Mouse (Mus musculus) Patski (cell line): ENCODE measurements around the gene Naxe. TPM values are rescaled to one million over a fixed set of nuclear protein-coding genes. Genes with fewer than 3 reads are reported as not detected.

ENCODE experiments used
- ATAC-seq: fragments of 100-300 bp; one replicate; pipeline ENCODE4 v1.8.0; 2021
- CTCF ChIA-PET: fragments of 350-600 bp; sonication (Branson Sonifier 250); formaldehyde crosslinking; loops from one replicate; lab custom pipeline; 2022; ENCODE audit warnings: inconsistent platforms; lab: Charles Lee
- POLR2A ChIA-PET: fragments of 350-600 bp; sonication (Branson Sonifier 250); formaldehyde crosslinking; loops from one replicate; lab custom pipeline; 2022; ENCODE audit warnings: antibody characterized with exemption, inconsistent platforms; lab: Charles Lee
- DNase-seq: peaks from one replicate; pipeline ENCODE4 v3.0.0-alpha.2; 2011; ENCODE audit warnings: low read depth, low spot score
- H3K27me3 ChIP-seq: fragments of 371-371 bp; one replicate; pipeline ENCODE4 v1.5.1; 2021
- CTCF ChIP-seq: fragments of 100-300 bp; IDR thresholded peaks from one replicate; pipeline ENCODE4 v1.5.1; 2021
- in situ Hi-C: fragments of 300-500 bp; cut with MboI; formaldehyde crosslinking; loops from 3 replicates; pipeline ENCODE4 v1.11.1; 2018; ENCODE audit warnings: low pct_unique_long_range_greater_than_20kb, mixed read lengths
- polyA plus RNA-seq: library from polyadenylated mRNA; unstranded; gene quantifications from one replicate; pipeline ENCODE4 v1.2.3, GENCODE M21; 2021

Naxe gene
- polyA plus RNA-seq = 198 TPM

- ChIA-PET CTCF (interaction anchor here (1.2 to 1.8 kb wide), 2 partner anchors 11 to 71 kb away, joined by 3 to 4 read pairs; no protein-coding TSS in a partner anchor), POLR2A (no interaction called here)
- DNase-seq (peak; percentile 73), ATAC-seq (peak; percentile 73)
- no peaks in the 10 kb centered on the region for H3K27me3 ChIP-seq
- in situ Hi-C loops = no loop called here
- TF ChIP-seq CTCF = no peak
Measured at GRCm38 (mm10) chr3:88057902-88058696, at the start of gene Naxe. Gene Naxe, minus strand, starts transcription at chr3:88058495.

- CTCF ChIA-PET = interaction anchor here (1.4 kb wide), 1 partner anchor 17 kb away, joined by 3 read pairs; no protein-coding TSS in a partner anchor
- in situ Hi-C loops = no loop called here
- no peaks in the 10 kb centered on the region for H3K27me3 ChIP-seq
- DNase-seq (no peak), ATAC-seq (no peak)
- no peak for TF ChIP-seq CTCF
- POLR2A ChIA-PET = interaction anchor here (0.6 kb wide), 1 partner anchor 22 kb away, joined by 3 read pairs; no protein-coding TSS in a partner anchor
Measured at GRCm38 (mm10) chr3:88106126-88106525, 47.8 kb upstream of the Naxe start.

GRCm38 (mm10) chr3:88102611-88103010, 44.3 kb upstream of the Naxe start:
- H3K27me3 ChIP-seq = no peaks in the 10 kb centered on the region
- TF ChIP-seq CTCF = no peak
- ATAC-seq (no peak), DNase-seq (no peak)
- CTCF ChIA-PET = no interaction called here
- in situ Hi-C loops = no loop called here
- POLR2A ChIA-PET = interaction anchor here (1.3 kb wide), 1 partner anchor 9 kb away, joined by 3 read pairs; no protein-coding TSS in a partner anchor

GRCm38 (mm10) chr3:88102196-88102595, 43.9 kb upstream of the Naxe start:
- no peak for DNase-seq
- CTCF ChIA-PET = interaction anchor here (1.0 kb wide), 1 partner anchor 36 kb away, joined by 3 read pairs; no protein-coding TSS in a partner anchor
- POLR2A ChIA-PET = no interaction called here
- no peak for TF ChIP-seq CTCF
- ATAC-seq = no peak
- in situ Hi-C loops = no loop called here
- H3K27me3 ChIP-seq = no peaks in the 10 kb centered on the region

- no peaks in the 10 kb centered on the region for H3K27me3 ChIP-seq
- no peak for TF ChIP-seq CTCF
- ChIA-PET CTCF (interaction anchor here (1.0 to 1.1 kb wide), 2 partner anchors 29 to 37 kb away, joined by 3 read pairs; no protein-coding TSS in a partner anchor), POLR2A (no interaction called here)
- no peak for DNase-seq
- no peak for ATAC-seq
- in situ Hi-C loops = no loop called here
Measured at GRCm38 (mm10) chr3:88101736-88102135, 43.4 kb upstream of the Naxe start.

GRCm38 (mm10) chr3:88100251-88100650, 42.0 kb upstream of the Naxe start:
- no peaks in the 10 kb centered on the region for H3K27me3 ChIP-seq
- ChIA-PET POLR2A (interaction anchor here (0.6 to 0.8 kb wide), 3 partner anchors 11 to 54 kb away, joined by 3 to 4 read pairs (median 3); no protein-coding TSS in a partner anchor), CTCF (interaction anchor here (1.2 to 1.4 kb wide), 2 partner anchors 33 to 38 kb away, joined by 4 to 5 read pairs; no protein-coding TSS in a partner anchor)
- DNase-seq = no peak
- in situ Hi-C loops = no loop called here
- no peak for TF ChIP-seq CTCF
- ATAC-seq = no peak

- POLR2A ChIA-PET = interaction anchor here (0.7 to 1.2 kb wide), 2 partner anchors 10 to 102 kb away, joined by 3 to 7 read pairs; no protein-coding TSS in a partner anchor
- CTCF ChIA-PET = interaction anchor here (0.8 to 1.8 kb wide), 3 partner anchors 10 to 34 kb away, joined by 3 to 5 read pairs (median 4); no protein-coding TSS in a partner anchor
- no peak for TF ChIP-seq CTCF
- in situ Hi-C loops = no loop called here
- no peaks in the 10 kb centered on the region for H3K27me3 ChIP-seq
- ATAC-seq = no peak
- DNase-seq = no peak
Measured at GRCm38 (mm10) chr3:88097666-88098065, 39.4 kb upstream of the Naxe start.

GRCm38 (mm10) chr3:88094126-88094525, 35.8 kb upstream of the Naxe start:
- POLR2A ChIA-PET = interaction anchor here (0.5 to 1.4 kb wide), 2 partner anchors 33 to 50 kb away, joined by 3 to 4 read pairs; no protein-coding TSS in a partner anchor
- no peaks in the 10 kb centered on the region for H3K27me3 ChIP-seq
- no peak for ATAC-seq
- in situ Hi-C loops = no loop called here
- no peak for TF ChIP-seq CTCF
- CTCF ChIA-PET = interaction anchor here (1.2 to 1.6 kb wide), 3 partner anchors 11 to 149 kb away, joined by 3 to 5 read pairs (median 3); no protein-coding TSS in a partner anchor
- DNase-seq = no peak

GRCm38 (mm10) chr3:88090616-88091015, 32.3 kb upstream of the Naxe start:
- DNase-seq = no peak
- no peak for ATAC-seq
- TF ChIP-seq CTCF = no peak
- POLR2A ChIA-PET = interaction anchor here (0.6 kb wide), 1 partner anchor 142 kb away, joined by 3 read pairs; no protein-coding TSS in a partner anchor
- CTCF ChIA-PET = interaction anchor here (6.0 kb wide), 1 partner anchor 49 kb away, joined by 34 read pairs; the partner anchor contains the start of gene Mef2d
- in situ Hi-C loops = no loop called here
- H3K27me3 ChIP-seq = no peaks in the 10 kb centered on the region

- in situ Hi-C loops = no loop called here
- ChIA-PET POLR2A (interaction anchor here (0.8 kb wide), 1 partner anchor 50 kb away, joined by 3 read pairs; no protein-coding TSS in a partner anchor), CTCF (interaction anchor here (6.0 kb wide), 1 partner anchor 49 kb away, joined by 34 read pairs; the partner anchor contains the start of gene Mef2d)
- DNase-seq (no peak), ATAC-seq (no peak)
- no peaks in the 10 kb centered on the region for H3K27me3 ChIP-seq
- TF ChIP-seq CTCF = no peak
Measured at GRCm38 (mm10) chr3:88090106-88090505, 31.8 kb upstream of the Naxe start.
